Mouse (Mus musculus): ENCODE results near the gene Fam69b.

Fam69b gene

GRCm38 (mm10) chr2:26627921-26628739 lies at the start of gene Fam69b:
TSS of gene Fam69b (plus strand) at chr2:26628457.
- peak; percentile 58 for DNase-seq

DNA sequence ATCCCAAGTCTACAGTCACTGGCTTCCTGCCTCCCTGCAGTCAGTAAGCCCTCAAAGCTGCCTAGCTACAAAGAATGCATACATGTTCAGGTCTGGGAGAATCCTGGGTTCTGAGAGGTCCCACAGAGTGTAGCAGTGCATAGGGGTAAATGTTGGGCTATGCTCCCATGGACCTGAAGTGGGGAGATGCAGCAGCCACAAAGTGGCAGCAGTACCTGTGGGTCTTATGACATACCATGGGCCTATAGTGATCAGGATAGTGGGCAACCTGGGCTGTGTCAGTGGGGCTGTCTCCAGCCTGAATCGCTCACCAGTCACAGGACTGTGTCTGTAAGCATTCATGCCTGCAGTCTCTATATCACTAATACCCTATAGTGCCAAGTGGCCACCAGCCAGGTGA lies 48.5 kb upstream of the Fam69b start, which contains the start of gene Egfl7:
Gene Egfl7, plus strand, starts transcription at position 301 of the 400 bp plus-strand sequence.
- DNase-seq, result no peak

GRCm38 (mm10) chr2:26580751-26581150 lies 47.5 kb upstream of the Fam69b start:
- DNase-seq, result peak; percentile 54

DNA sequence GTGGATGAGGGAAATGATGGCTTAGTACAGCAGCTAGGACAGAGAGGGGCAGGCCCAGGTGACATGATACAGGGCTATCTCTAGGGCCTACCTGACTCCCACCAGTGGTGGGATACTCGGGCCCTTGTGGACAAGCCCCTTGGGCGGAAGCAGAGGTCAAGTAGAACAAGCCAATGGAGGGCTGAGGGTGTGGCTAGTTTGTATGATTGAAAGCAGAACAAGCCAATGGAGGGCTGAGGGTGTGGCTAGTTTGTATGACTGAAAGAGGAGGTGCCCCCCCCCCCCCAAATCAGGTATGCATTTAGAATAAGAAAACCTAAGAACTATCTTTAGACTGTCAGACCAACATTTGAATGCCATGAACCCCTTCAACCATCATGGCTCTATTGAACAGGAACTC lies 46.1 kb upstream of the Fam69b start:
- peak; percentile 67 for DNase-seq

GRCm38 (mm10) chr2:26582741-26583140 lies 45.5 kb upstream of the Fam69b start:
- no peak for DNase-seq

DNA sequence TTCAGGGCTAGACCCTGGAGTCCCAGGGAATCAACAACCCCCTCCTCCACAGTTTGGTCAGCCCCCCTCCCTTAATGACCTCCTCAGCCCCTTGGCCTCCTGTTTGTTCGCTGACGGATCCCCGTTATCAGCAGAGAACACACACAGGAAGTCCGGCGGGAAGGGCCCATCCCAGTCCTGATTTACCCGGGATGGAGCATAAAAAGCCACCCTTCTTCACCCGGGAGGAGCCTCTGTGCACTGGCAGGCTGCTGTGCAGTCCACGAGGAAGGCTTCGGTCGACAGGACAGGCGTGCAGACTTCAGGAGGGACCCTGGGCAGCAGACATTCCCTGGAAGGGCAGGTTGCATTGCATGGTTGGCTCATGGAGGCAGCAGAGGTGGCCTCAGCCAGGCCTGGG lies 44.6 kb upstream of the Fam69b start:
- DNase-seq, result peak; percentile 79

DNA sequence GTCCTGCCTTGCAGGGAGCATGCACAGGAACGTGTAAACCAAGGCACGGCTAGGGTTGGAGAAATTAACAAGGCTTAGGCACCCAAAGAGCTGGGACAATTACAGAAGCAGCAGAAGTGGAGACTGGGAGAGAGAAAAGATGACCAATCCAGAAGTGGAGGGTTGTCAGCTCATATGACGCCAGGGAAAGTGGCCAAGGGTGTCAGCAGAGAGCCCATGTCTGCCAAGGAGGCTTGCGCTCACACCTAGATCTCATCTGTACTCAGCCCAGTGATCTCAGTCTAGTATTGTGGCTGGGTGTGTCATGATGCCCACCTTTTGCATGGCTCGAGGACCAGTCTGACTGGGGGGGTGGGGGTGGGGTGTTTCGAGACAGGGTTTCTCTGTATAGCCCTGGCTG lies 42.5 kb upstream of the Fam69b start:
- no peak for DNase-seq

DNA sequence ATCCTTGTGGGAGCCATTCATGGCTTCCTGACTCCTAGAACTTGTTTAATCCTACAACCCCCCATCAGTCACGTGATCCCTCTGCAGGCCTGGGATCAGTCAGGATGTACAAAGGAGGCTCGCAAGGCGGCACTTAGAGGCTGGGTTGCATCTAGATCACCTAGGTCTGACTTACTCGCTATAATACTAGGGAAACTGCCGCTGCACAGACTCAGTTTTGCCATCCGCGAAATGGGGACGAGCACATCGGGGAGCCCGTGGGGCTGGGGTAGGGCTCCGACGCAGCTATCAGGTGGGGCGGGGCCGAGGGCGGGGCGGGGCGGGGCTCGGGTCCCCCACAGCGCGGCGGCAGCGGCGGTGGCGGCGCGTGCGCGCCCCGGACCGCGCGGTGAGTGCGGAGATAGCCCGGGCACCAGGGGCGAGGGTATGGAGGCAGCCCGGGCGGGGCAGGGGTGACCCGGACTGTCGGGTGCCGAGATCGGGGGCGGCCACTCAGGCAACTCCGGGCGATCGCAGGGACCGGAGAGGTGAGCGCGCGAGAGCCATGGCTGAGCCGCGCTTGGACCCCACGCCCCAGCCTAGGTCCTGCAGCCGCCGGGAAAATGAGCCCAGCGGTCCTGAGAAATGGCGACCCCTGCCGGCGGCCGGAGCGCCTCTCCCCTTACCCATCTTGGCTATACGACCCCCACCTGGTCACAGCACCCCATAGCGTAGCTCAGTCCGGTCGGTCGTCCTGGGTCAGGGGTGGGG lies 41.8 kb upstream of the Fam69b start, which contains the start of gene Gm20532:
Gene Gm20532, plus strand, starts transcription at position 346 of the 750 bp plus-strand sequence.
- peak; percentile 59 for DNase-seq

DNA sequence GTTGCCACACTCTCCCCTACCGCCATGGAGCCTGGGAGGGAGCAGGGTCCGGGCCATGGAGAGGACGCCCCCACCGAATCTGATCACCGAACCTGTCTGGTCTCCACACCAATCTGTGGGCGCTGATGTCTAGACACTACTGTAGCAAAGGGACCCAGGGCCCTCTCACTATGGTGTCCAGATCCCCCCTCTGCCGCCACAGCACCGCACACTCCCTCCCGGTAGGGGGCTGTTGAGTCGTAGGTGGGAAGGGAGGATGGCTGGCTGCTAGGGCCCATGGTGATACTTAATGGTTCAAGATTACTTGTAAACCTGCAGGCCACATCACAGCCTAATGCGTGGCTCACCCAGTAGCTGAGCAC lies 41.2 kb upstream of the Fam69b start:
- DNase-seq, result no peak

DNA sequence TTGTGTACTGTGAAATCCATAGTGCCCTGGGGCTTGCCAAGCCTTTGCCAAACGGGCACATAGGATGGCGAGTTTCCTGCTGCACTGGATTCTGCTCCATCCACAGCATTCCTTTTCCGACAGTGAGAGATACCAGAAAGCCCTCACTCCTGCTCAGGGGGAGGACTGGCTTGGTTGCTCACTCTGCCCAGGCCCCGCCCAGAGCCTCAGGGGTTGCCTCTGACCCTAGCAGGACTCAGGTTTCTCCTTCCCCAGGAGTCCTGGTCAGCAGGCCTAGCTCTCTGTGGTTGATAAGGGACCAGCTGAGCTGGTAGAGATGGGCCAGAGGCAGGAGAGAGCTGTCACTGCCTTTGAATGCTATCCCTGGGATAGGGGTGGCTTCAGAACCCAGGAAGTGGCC lies 39.7 kb upstream of the Fam69b start:
- no peak for DNase-seq

GRCm38 (mm10) chr2:26589284-26589683 lies 39.0 kb upstream of the Fam69b start:
- no peak for DNase-seq

DNA sequence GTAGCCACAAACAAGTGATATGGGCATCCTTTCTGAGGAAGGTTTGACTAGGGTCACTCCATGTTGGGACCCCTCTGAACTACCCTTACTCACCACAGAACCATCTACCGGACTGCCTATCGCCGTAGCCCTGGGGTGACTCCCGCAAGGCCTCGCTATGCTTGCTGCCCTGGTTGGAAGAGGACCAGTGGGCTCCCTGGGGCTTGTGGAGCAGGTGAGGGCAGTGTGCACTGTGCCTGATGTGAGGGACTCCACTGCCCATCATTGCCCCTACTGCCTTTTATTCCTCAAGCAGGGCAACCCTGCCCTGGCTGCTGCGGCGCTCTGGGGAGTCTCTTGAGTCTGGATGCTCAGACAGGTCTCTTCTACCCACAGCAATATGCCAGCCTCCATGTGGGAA lies 38.0 kb upstream of the Fam69b start:
- no peak for DNase-seq

DNA sequence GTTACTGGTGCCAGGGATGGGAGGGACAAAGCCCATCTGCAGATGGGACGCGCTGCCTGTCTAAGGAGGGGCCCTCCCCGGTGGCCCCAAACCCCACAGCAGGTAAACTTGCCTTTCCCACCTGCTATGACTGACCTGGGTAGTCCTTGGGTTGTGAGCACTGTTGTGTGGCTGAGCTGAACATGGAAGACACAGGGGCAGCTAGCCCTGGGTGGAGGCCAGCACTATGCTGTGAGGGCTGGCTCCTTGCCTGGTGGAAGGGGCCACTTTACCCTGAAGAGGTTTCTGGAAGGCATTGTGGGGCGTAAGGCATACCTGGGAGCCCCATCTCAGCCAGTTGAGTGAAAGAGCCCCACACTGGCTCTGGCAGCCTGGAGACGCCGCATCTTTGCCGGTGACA lies 37.3 kb upstream of the Fam69b start:
- no peak for DNase-seq

DNA sequence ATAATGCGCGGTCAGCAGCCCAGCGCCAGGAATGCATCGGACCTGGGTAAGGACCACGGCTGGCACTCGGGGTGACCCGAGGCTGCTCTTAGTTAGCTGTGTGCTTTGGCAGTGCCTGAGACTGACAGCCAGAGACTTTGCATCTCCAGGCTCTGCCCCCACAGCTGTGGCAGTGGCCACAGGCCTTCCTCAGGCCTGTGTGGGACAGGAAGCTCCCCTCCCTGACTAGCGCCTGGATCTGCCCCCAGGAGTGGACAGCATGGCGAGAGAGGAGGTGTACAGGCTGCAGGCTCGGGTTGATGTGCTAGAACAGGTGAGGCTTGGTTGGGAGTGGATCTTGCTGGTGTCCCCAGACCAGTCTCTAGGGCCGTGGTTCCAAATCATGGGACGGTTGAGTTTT lies 36.8 kb upstream of the Fam69b start:
- DNase-seq, result no peak

DNA sequence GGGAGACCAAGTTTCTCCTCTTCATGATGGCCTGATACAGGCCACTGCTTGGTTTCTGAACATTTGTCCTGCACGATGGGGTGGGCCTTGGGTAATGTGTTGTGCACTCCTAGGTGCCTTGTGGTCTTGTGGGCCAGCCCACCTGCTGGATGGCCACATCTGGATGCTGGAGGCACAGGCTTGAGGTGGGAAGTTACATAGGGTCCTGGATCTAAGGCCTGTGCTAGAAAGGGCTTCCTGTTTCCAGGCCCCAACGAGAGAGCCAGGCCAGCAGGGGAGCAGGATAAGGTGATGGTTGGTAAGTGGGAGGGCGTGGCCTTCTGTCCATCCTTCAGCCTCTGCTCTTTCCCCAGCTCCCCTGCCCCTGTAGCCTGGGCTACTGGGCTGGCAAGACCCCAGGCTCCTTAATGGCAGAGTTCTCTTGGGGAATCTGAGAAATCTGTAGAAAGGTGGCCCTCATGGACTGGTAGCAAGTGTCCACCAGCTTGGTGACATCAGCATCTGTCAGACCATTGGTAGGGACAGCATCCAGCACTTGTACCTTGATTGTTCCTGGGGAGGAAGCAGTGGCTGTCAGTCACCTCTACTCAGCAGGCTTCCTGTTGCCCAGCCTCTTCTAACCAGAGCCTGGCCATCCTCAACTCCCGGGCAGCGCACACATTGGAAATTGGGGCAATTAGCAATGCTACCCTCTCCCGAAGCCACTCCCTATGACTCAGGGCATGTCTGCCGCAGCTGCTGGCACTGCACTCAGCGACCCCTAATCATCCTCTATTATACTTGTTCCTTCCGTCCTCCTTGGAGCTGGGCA lies 34.8 kb upstream of the Fam69b start:
- DNase-seq, result no peak

GRCm38 (mm10) chr2:26594022-26594346 lies 34.3 kb upstream of the Fam69b start:
- peak; percentile 88 for DNase-seq

- no peak for DNase-seq
Measured at GRCm38 (mm10) chr2:26594461-26594933, 33.8 kb upstream of the Fam69b start.

DNA sequence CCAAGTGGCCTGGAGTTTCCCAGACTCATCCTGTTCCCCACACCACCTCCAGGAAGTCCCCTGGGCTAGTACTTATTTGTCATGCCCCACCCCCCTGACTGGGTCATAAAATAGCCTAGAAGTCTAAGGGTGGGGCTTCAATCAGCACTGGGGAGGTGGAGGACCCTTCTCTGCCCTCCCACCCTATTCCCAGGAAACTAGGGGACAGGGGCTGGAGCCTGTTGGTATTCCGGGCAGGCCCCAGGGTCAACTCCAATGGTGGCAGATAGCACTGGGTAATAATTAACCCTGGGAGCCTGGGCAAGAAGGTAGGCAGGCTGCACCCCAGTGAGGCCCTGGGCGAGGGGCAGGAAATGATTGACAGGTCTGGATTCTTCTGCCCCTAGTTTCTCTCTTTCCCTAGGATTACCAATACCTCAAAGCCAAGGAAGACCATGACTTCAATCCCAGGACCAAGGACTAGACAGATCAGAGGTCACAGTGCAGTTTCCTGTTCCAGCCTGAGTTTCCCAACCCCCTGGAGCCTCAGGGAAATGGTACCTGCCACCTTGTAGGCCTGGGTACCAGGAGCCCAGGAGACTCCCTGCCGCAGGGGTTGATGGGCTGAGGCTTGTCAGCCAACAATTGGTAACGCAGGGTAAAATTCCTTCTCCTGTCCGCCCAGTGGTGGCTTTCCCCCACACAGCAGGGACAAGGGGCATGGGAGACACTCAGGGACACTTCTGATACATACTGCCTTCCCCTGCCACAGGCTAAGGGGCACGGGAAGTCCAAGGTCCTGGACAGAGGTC lies 33.1 kb upstream of the Fam69b start:
- DNase-seq, result peak; percentile 90

DNA sequence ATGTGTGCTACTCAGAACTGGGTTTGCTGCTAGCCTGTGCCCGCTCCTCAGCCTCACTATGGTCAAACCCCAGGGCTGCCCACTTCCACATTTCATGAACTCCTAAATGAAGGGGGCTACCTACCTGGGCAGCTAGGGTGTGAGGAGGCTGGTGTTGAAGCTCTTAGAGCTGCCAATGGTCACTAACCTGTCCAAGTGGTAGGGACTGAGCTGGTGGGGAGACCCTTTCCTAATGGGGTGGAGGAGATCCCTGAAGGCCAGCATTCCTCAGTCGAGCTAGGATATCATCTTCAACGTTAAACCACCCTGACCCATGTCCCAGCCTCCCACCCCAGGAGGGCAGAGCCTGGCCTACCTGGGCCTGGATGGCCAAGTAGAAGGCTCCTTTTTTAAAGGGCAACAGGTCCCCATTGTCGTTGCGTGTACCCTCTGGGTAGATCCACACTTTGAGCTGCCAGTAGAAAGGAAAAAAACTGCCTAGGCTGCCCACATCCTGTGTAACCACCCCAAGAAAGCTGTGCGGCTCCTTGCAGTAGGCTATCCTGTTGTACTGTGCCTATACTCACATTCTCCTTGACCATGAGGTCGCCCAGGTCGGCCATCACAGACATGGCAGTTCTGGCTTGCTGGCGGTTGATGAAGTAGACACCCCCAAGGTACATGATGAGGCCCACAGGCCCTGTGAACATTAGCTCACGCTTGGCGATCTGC lies 32.4 kb upstream of the Fam69b start:
- no peak for DNase-seq

- no peak for DNase-seq
Measured at GRCm38 (mm10) chr2:26596898-26597297, 31.4 kb upstream of the Fam69b start.

DNA sequence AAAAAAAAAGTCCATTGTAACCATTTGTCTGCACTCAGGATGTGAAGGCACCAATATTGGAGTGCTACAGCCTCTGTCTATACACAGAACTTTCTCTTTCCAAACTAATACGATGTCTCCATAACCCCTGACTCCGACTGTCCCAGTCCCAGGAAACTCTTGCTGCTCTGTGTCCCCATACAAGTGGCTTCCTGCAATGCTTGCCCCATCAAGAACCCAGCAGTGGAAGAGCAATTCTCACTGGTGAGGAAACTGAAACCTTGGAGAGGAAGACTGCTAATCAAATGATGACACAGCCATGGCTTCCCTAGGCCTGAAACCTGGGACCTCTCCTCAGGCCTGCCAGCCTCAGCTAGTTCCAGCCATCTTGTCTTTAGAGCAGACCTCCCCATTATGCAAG lies 30.4 kb upstream of the Fam69b start:
- no peak for DNase-seq

- DNase-seq, result no peak
Measured at GRCm38 (mm10) chr2:26598462-26598861, 29.8 kb upstream of the Fam69b start.

Data from kidney, adult 9 months (tissue).